Mouse (Mus musculus) kidney, adult 11 months (tissue): ENCODE data around the gene Shisa5.

Source experiments
- DNase-seq: peaks from one replicate; pipeline ENCODE4 v3.0.0; 2022

The Shisa5 gene

GRCm38 (mm10) chr9:109022866-109023685, 15.3 kb upstream of the Shisa5 start:
- DNase-seq, result no peak

- no peak for DNase-seq
Observed at GRCm38 (mm10) chr9:109027521-109027920, 10.8 kb upstream of the Shisa5 start.

GRCm38 (mm10) chr9:109028421-109028820, 9.9 kb upstream of the Shisa5 start:
- DNase-seq, result no peak

GRCm38 (mm10) chr9:109028919-109029318, 9.4 kb upstream of the Shisa5 start:
- no peak for DNase-seq

GRCm38 (mm10) chr9:109030312-109030711, 8.1 kb upstream of the Shisa5 start:
- DNase-seq, result no peak

- no peak for DNase-seq
Observed at GRCm38 (mm10) chr9:109031001-109031400, 7.4 kb upstream of the Shisa5 start.

GRCm38 (mm10) chr9:109031686-109032085, 6.7 kb upstream of the Shisa5 start:
- DNase-seq, result no peak

GRCm38 (mm10) chr9:109032435-109032834, 5.9 kb upstream of the Shisa5 start:
- DNase-seq, result no peak

GRCm38 (mm10) chr9:109038901-109039364, 568 bp downstream of the Shisa5 start:
- DNase-seq, result peak; percentile 80

- no peak for DNase-seq
Observed at GRCm38 (mm10) chr9:109039681-109040080, 1.3 kb downstream of the Shisa5 start.

- DNase-seq, result peak; percentile 60
Observed at GRCm38 (mm10) chr9:109040216-109040615, 1.9 kb downstream of the Shisa5 start.

- DNase-seq, result peak; percentile 52
Observed at GRCm38 (mm10) chr9:109040906-109041305, 2.5 kb downstream of the Shisa5 start.

GRCm38 (mm10) chr9:109041351-109041750, 3.0 kb downstream of the Shisa5 start:
- DNase-seq, result no peak

GRCm38 (mm10) chr9:109046306-109046705, 7.9 kb downstream of the Shisa5 start:
- peak; percentile 66 for DNase-seq

- DNase-seq, result no peak
Observed at GRCm38 (mm10) chr9:109049316-109049715, 11.0 kb downstream of the Shisa5 start.

- DNase-seq, result no peak
Observed at GRCm38 (mm10) chr9:109049996-109050673, 11.8 kb downstream of the Shisa5 start.

- no peak for DNase-seq
Observed at GRCm38 (mm10) chr9:109050674-109050997, 12.3 kb downstream of the Shisa5 start.

GRCm38 (mm10) chr9:109051011-109051501, 12.7 kb downstream of the Shisa5 start:
- no peak for DNase-seq

GRCm38 (mm10) chr9:109051651-109052489, 13.5 kb downstream of the Shisa5 start:
- DNase-seq, result no peak

GRCm38 (mm10) chr9:109052490-109053260, 14.3 kb downstream of the Shisa5 start:
- no peak for DNase-seq

GRCm38 (mm10) chr9:109053366-109053765, 15.0 kb downstream of the Shisa5 start:
- DNase-seq, result no peak

- no peak for DNase-seq
Observed at GRCm38 (mm10) chr9:109053851-109054250, 15.5 kb downstream of the Shisa5 start.
